Mouse (Mus musculus) forebrain, embryonic 12.5 days (tissue): ENCODE measurements around the gene Klc2. TPM values are rescaled to one million over a fixed set of nuclear protein-coding genes. Genes with fewer than 3 reads are reported as not detected.

Source experiments
- ATAC-seq: fragments of 200-750 bp; cut with Nextera tagmentation; 2 replicates; pipeline ENCODE4 v1.8.0; 2017; ENCODE audit warnings: moderate TSS enrichment; ENCODE audit not compliant: low FRiP score
- H3K27ac ChIP-seq: fragments of 300-500 bp; sonication (generic); 2 replicates; pipeline ENCODE4 v1.5.1; 2016; ENCODE audit warnings: mild to moderate bottlenecking
- H3K27me3 ChIP-seq: fragments of 300-500 bp; sonication (generic); 2 replicates; pipeline ENCODE4 v1.6.1; 2016; ENCODE audit warnings: mild to moderate bottlenecking
- H3K36me3 ChIP-seq: fragments of 300-500 bp; sonication (generic); replicated peaks from 2 replicates; pipeline ENCODE4 v1.6.1; 2016; ENCODE audit warnings: mild to moderate bottlenecking
- H3K4me1 ChIP-seq: fragments of 300-500 bp; sonication (generic); 2 replicates; pipeline ENCODE4 v1.6.1; 2016
- H3K4me2 ChIP-seq: fragments of 300-500 bp; sonication (generic); 2 replicates; pipeline ENCODE4 v1.6.1; 2016; ENCODE audit warnings: mild to moderate bottlenecking, moderate library complexity
- H3K4me3 ChIP-seq: fragments of 300-500 bp; sonication (generic); replicated peaks from 2 replicates; pipeline ENCODE4 v1.5.1; 2016; ENCODE audit warnings: mild to moderate bottlenecking
- H3K9ac ChIP-seq: fragments of 300-500 bp; sonication (generic); 2 replicates; pipeline ENCODE4 v1.6.1; 2016; ENCODE audit warnings: mild to moderate bottlenecking
- H3K9me3 ChIP-seq: fragments of 300-500 bp; sonication (generic); 2 replicates; pipeline ENCODE4 v1.6.1; 2016
- WGBS: fragments of 180-500 bp; shearing (Covaris S2); methylation state at CpG from one replicate; pipeline ENCODE4 v1.1.7; 2016; 5-methylcytosine and 5-hydroxymethylcytosine counted together
- polyA plus RNA-seq: library from polyadenylated mRNA; unstranded; fragments of >200 nt; fragmentation: Nextera tagmentation; extraction: Ambion mirVana; gene quantifications from 2 replicates; pipeline ENCODE4 v1.2.1, GENCODE M21; 2016

Gene Klc2
- polyA plus RNA-seq, 1 experiment from 2014 or later, result 46.0 TPM

DNA sequence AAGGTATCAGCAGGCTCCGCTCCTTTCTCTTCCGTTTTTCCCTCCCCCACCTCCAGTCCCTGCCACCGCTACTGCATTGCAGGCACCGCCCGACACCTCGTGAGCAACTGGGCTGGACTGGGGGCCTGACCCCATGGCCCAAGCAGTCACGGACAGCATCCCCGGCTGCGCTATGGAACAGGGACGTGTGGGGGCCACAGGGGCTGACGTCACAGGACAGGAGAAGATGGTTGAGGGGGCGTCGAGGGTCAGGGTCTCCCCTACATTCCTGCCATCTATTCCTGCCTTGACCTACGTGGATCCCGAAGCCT is 33.6 kb downstream of the Klc2 start:
- Histone ChIP-seq H3K27me3 (peaks cover 68% of the 10 kb centered on the region), H3K4me1 (peaks cover 28% of the 10 kb centered on the region)

GRCm38 (mm10) chr19:5083961-5084833 is 34.2 kb downstream of the Klc2 start:
- peaks cover 22% of the 10 kb centered on the region for H3K4me1 ChIP-seq
- no peak overlapping the region for H3K27ac ChIP-seq
- ATAC-seq, result no peak
- H3K4me2 ChIP-seq, result peak overlapping the region; percentile 83; the same call in 1 of the 2 replicates
- peak overlapping the region; percentile 48; the same call in 1 of the 2 replicates for H3K4me3 ChIP-seq
- WGBS, result 66% methylated on average over 3 of the region's 3 CpGs
- no peak overlapping the region for H3K9ac ChIP-seq
- no peaks in the 10 kb centered on the region for H3K9me3 ChIP-seq
- H3K27me3 ChIP-seq, result peaks cover 72% of the 10 kb centered on the region
- no peaks in the 10 kb centered on the region for H3K36me3 ChIP-seq

More for the DNA sequence above, 33.6 kb downstream of the Klc2 start:
- Histone ChIP-seq H3K4me3 (peak overlapping the region; percentile 48), H3K27ac (no peak overlapping the region), H3K36me3 (0 out of 2 replicates have a peak, but pooled peaks cover 4% of the 10 kb centered on the region), H3K9ac (peak overlapping the region; percentile 57; the same call in 1 of the 2 replicates), H3K9me3 (no peaks in the 10 kb centered on the region), H3K4me2 (peak overlapping the region; percentile 83)
- 5% methylated on average over 15 of the region's 15 CpGs for WGBS
- no peak for ATAC-seq

DNA sequence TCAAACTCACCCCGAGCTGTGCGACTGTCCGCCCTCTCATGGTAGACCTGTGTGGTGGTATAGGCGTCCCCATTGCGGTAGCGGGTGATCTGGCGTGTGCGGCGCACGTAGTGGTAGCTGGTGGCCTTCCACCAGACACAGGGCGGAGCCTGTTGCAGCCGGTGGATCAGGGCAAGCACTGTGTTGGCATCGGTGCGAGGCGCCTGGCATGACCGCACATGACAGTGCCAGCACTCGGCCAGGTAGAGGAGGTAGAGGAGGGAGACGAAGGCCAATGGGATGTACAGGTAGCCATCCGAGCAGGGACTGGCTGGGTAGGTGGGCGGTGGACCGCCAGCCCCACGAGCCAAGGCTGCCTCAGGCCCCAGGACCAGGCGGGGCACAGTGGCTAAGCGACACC is 35.8 kb downstream of the Klc2 start:
- ATAC-seq, result no peak

DNA sequence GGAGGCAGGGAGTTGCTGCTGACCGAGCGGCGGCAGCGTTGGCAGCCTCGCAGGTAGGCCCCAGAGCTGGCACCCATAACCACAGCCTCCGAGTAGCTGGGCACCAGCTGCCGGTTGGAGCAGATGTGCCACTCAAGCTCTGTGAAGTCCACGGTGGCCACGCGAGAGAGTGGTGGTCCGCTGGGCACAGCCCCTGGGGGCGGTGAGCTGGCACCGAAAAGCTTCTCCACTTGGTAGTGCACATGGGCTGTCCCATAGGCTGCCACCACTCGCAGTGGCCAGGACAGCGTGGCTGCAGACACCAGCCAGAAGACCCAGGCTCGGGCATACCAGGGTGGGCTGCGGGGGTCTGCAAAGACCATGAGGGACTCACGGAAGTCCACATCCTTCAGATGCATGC is 36.4 kb downstream of the Klc2 start:
- no peak overlapping the region for H3K27ac ChIP-seq
- WGBS, result 70% methylated on average over 18 of the region's 18 CpGs
- no peak for ATAC-seq
- peaks cover 12% of the 10 kb centered on the region for H3K4me1 ChIP-seq
- no peak overlapping the region for H3K9ac ChIP-seq
- peaks cover 76% of the 10 kb centered on the region for H3K27me3 ChIP-seq
- no peak overlapping the region for H3K4me2 ChIP-seq
- H3K4me3 ChIP-seq, result 0 out of 2 replicates have a peak overlapping the region, but pooled peaks have one; percentile 2
- H3K36me3 ChIP-seq, result no peaks in the 10 kb centered on the region
- H3K9me3 ChIP-seq, result no peaks in the 10 kb centered on the region

More for the DNA sequence above, 35.8 kb downstream of the Klc2 start:
- H3K36me3 ChIP-seq, result no peaks in the 10 kb centered on the region
- no peaks in the 10 kb centered on the region for H3K9me3 ChIP-seq
- H3K4me1 ChIP-seq, result peaks cover 16% of the 10 kb centered on the region
- no peak overlapping the region for H3K9ac ChIP-seq
- H3K4me3 ChIP-seq, result 0 out of 2 replicates have a peak overlapping the region, but pooled peaks have one; percentile 2
- H3K27ac ChIP-seq, result no peak overlapping the region
- 76% methylated on average over 24 of the region's 24 CpGs for WGBS
- H3K27me3 ChIP-seq, result peaks cover 76% of the 10 kb centered on the region
- no peak overlapping the region for H3K4me2 ChIP-seq

DNA sequence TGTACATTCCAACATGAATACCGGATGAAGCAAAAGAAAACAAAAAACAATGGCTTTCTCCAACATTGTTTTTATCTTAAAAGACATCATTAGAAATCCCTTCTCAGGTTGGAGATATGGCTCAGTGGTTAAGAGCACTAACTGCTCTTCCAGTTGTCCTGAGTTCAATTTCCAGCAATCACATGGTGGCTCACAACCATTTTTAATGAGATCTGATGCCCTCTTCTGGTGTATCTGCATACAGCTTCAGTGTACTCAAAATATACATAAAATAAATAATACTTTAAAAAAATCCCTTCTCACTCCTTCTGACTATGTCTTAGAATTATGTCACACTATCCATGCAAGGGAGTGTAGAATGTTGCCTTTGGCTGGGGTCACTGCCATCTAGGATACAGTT is 39.1 kb downstream of the Klc2 start:
- 92% methylated on average over 1 of the region's 1 CpGs for whole genome bisulfite sequencing
- Histone ChIP-seq H3K4me3 (no peak overlapping the region), H3K27me3 (peaks cover 58% of the 10 kb centered on the region)

DNA sequence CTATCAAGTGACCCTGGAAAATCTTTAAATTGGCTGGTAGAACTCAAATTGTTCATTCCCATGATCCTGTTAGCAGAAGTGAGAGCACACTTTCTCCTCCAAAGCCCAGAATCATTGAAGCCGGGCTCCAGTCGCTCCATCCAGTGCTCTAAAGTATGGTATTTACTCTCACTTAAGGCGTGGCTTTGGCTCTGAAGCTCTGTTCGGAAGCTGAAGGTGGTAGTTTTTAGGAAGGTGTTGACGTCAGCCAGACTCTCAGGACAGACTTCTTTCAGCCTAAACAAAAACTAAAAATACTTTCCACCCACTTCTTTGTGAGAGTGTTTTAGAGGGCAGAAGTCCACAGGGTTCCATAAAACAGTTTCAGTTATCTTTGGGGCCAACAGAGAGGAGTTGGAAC is 44.8 kb downstream of the Klc2 start:
- Histone ChIP-seq H3K4me1 (peaks cover 37% of the 10 kb centered on the region), H3K36me3 (no peaks in the 10 kb centered on the region), H3K4me2 (no peak overlapping the region), H3K9me3 (no peaks in the 10 kb centered on the region), H3K9ac (no peak overlapping the region), H3K4me3 (no peak overlapping the region), H3K27me3 (peaks cover 41% of the 10 kb centered on the region), H3K27ac (no peak overlapping the region)
- ATAC-seq, result no peak
- WGBS, result 41% methylated on average over 5 of the region's 5 CpGs

More for the DNA sequence above, 39.1 kb downstream of the Klc2 start:
- no peaks in the 10 kb centered on the region for H3K4me1 ChIP-seq
- ATAC-seq, result no peak
- no peaks in the 10 kb centered on the region for H3K9me3 ChIP-seq
- no peaks in the 10 kb centered on the region for H3K36me3 ChIP-seq
- no peak overlapping the region for H3K4me2 ChIP-seq
- no peak overlapping the region for H3K27ac ChIP-seq
- H3K9ac ChIP-seq, result no peak overlapping the region

GRCm38 (mm10) chr19:5073028-5073427 is 45.3 kb downstream of the Klc2 start:
- peak overlapping the region; percentile 66 for H3K4me2 ChIP-seq
- WGBS, result 1% methylated on average over 15 of the region's 15 CpGs
- H3K4me3 ChIP-seq, result peak overlapping the region; percentile 42
- H3K9me3 ChIP-seq, result no peaks in the 10 kb centered on the region
- peak overlapping the region; percentile 87; the same call in 1 of the 2 replicates for H3K27ac ChIP-seq
- H3K4me1 ChIP-seq, result peaks cover 41% of the 10 kb centered on the region
- no peaks in the 10 kb centered on the region for H3K36me3 ChIP-seq
- H3K9ac ChIP-seq, result no peak overlapping the region
- H3K27me3 ChIP-seq, result peaks cover 42% of the 10 kb centered on the region
- peak; percentile 28; the same call in 1 of the 2 replicates for ATAC-seq

DNA sequence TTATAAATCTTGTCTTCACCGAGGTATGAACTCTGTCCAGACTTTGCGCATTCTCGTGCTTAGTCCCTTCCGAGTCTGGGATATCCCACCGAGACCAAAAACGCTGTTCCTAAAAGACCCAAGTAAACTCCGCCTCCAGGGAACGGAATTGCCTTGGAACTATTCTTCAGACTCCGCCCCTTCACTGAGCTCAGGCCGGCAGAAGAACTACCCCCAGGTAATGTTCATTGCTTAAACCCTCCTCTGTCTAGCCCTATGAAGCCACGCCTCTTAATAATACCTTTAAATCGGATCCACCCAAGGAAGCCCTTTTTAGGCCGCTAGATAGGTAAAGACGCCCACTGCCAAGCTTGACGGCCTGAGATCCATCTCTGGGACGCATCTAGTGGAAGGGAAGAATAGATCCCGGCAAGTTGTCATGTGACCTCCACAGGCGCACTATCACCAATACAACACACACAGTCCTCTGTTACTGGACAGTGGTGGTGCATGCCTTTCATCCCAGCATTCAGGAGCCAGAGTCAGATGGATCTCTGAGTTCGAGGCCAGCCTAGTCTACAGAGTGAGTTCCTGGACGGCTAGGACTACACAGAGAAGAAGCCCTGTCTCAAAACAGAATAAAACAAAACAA is 45.9 kb downstream of the Klc2 start:
- no peaks in the 10 kb centered on the region for H3K9me3 ChIP-seq
- peak overlapping the region; percentile 87 for H3K27ac ChIP-seq
- WGBS, result 4% methylated on average over 20 of the region's 20 CpGs
- H3K4me2 ChIP-seq, result peak overlapping the region; percentile 66
- ATAC-seq, result peak; percentile 28
- peaks cover 47% of the 10 kb centered on the region for H3K27me3 ChIP-seq
- H3K4me1 ChIP-seq, result peaks cover 47% of the 10 kb centered on the region
- peak overlapping the region; percentile 29; the same call in 1 of the 2 replicates for H3K9ac ChIP-seq
- peak overlapping the region; percentile 42 for H3K4me3 ChIP-seq
- H3K36me3 ChIP-seq, result no peaks in the 10 kb centered on the region

DNA sequence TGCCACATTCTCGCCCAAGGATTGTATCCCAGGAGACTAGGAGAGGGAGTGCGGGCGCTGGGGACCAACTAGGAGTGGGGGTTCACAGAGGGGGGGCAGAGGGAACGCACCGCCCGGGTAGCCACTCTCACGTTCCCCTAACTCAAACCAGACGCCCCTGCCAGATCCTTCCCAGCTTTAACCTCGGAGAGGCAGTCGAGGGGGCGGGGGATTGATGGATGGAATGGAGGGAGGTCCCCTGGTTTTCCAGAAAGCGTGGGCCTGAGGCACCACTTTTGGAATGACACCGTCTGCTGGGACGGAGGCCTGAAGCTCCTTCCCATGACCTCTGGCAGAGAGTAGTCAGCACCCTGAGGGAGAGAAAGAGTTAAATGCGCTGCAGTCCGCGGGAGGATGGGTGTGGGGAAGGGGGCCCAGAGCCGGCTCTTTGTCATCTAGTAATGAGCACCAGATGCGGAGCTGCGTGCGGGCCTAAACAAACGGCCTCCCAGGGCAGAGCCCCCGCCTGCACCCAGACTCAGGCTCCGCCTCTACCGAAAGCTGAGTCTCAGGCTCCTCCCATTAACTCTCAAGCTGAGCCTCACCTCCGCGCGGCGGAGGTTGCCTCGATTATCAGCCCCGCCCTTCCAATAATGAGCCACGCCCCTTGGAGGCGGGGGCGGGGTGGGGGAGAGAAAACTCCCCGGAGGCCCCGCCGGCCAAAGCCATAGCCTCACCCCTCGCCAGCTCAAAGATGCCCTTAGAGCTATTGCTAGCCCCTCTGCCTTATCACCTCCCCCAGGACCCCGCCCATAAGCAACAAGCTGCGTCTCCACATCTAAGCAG is 46.6 kb downstream of the Klc2 start:
- H3K4me1 ChIP-seq, result peaks cover 54% of the 10 kb centered on the region
- ATAC-seq, result peak; percentile 88
- peak overlapping the region; percentile 87 for H3K27ac ChIP-seq
- H3K27me3 ChIP-seq, result peaks cover 54% of the 10 kb centered on the region
- peak overlapping the region; percentile 66 for H3K4me2 ChIP-seq
- H3K9me3 ChIP-seq, result no peaks in the 10 kb centered on the region
- under 1% methylated on average over 40 of the region's 40 CpGs for WGBS
- peak overlapping the region; percentile 51 for H3K9ac ChIP-seq
- peak overlapping the region; percentile 42 for H3K4me3 ChIP-seq
- H3K36me3 ChIP-seq, result no peaks in the 10 kb centered on the region

DNA sequence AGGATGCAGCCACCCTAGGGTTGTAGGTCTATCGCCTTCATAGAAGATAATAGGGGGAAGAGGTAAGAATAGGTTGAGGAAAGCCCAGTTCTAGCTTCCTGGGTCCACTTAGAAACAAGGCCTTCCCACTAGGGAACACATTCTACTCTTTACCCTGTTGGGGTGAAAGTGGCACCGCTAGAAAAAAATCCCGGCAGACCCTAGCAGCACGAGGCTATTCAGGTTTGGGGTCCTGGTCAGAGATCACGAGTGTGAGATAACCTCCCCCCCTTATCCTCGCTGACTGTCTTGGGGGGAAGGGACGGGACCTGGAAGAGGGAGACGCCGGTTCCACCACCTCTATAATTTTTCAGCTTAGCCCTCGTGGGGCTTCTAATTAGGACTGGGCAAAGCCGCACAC is 47.3 kb downstream of the Klc2 start:
- Histone ChIP-seq H3K27ac (peak overlapping the region; percentile 87), H3K36me3 (no peaks in the 10 kb centered on the region), H3K9me3 (no peaks in the 10 kb centered on the region), H3K4me1 (peaks cover 54% of the 10 kb centered on the region), H3K27me3 (peaks cover 61% of the 10 kb centered on the region), H3K9ac (peak overlapping the region; percentile 51), H3K4me3 (peak overlapping the region; percentile 42), H3K4me2 (peak overlapping the region; percentile 66)
- ATAC-seq, result no peak
- 5% methylated on average over 11 of the region's 11 CpGs for WGBS

GRCm38 (mm10) chr19:5069978-5070377 is 48.4 kb downstream of the Klc2 start:
- Histone ChIP-seq H3K9me3 (no peaks in the 10 kb centered on the region), H3K27me3 (peaks cover 66% of the 10 kb centered on the region), H3K4me3 (no peak overlapping the region; the same call in 1 of the 2 replicates), H3K36me3 (no peaks in the 10 kb centered on the region), H3K4me1 (peaks cover 54% of the 10 kb centered on the region), H3K27ac (no peak overlapping the region), H3K4me2 (0 out of 2 replicates have a peak overlapping the region, but pooled peaks have one; percentile 17), H3K9ac (no peak overlapping the region)
- no peak for ATAC-seq
- 89% methylated on average over 7 of the region's 7 CpGs for WGBS

- no peaks in the 10 kb centered on the region for H3K9me3 ChIP-seq
- no peak overlapping the region for H3K27ac ChIP-seq
- no peak overlapping the region for H3K4me3 ChIP-seq
- peaks cover 54% of the 10 kb centered on the region for H3K4me1 ChIP-seq
- 88% methylated on average over 5 of the region's 5 CpGs for WGBS
- H3K36me3 ChIP-seq, result no peaks in the 10 kb centered on the region
- ATAC-seq, result no peak
- H3K4me2 ChIP-seq, result peak overlapping the region; percentile 11; the same call in 1 of the 2 replicates
- peaks cover 68% of the 10 kb centered on the region for H3K27me3 ChIP-seq
- no peak overlapping the region for H3K9ac ChIP-seq
Measured at GRCm38 (mm10) chr19:5069486-5069885, 48.9 kb downstream of the Klc2 start.
